Mouse (Mus musculus): Measurements from ENCODE around the gene Igfals.

DNA sequence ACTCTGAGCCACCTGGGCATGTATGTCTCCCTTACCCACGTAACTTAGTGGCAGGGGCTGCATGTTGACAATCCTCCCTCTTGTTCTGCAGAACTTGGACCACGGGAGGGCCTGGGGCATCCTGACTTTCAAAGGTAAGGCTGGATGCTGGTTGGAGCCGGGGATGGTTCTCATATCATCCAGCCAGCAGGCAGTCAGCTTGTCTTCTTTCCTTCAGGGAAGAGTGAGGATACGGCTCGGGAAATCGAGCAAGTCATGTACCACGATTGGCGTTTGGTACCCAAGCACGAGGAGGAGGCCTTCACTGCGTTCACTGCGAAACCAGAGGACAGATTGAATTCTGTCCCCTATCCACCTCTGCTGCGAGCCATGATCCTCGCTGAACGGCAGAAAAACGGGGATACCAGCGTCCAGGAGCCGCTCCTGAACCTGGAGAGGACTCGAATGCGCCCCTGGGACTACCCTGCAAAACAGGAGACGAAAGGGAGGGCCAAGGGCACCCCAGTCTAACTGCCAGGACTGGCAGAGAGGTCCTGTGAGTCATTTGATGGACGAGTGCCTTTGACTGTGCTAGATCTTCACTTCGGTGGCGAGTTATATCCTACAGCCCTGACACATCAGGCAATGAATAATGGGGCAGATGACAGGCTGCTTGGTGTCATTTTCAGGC is 29.9 kb downstream of the Igfals start:
- TF ChIP-seq CTCF (IDR thresholded peaks at IDR 0.05; ENCODE audit: borderline replicate concordance, control insufficient read depth, extremely low read depth, insufficient read depth, low read length, poor library complexity) (no peak), POLR2A (IDR thresholded peaks at IDR 0.05; ENCODE audit: control insufficient read depth, extremely low read depth, insufficient read depth, low read length, poor library complexity) (no peak)
